Mouse (Mus musculus) colon, adult 2 months (tissue): Measurements from ENCODE around the gene Hspbap1. TPM values are rescaled to one million over a fixed set of nuclear protein-coding genes. Genes with fewer than 3 reads are reported as not detected.

Source experiments
- polyA plus RNA-seq: library from polyadenylated mRNA; depleted of rRNA; stranded (reverse); fragments of >200 nt; gene quantifications from 2 replicates; pipeline ENCODE4 v1.2.3, GENCODE M21; 2012; rRNA removed

Hspbap1 gene
- 3.6 and 4.3 TPM in 2 replicates for polyA plus RNA-seq

DNA sequence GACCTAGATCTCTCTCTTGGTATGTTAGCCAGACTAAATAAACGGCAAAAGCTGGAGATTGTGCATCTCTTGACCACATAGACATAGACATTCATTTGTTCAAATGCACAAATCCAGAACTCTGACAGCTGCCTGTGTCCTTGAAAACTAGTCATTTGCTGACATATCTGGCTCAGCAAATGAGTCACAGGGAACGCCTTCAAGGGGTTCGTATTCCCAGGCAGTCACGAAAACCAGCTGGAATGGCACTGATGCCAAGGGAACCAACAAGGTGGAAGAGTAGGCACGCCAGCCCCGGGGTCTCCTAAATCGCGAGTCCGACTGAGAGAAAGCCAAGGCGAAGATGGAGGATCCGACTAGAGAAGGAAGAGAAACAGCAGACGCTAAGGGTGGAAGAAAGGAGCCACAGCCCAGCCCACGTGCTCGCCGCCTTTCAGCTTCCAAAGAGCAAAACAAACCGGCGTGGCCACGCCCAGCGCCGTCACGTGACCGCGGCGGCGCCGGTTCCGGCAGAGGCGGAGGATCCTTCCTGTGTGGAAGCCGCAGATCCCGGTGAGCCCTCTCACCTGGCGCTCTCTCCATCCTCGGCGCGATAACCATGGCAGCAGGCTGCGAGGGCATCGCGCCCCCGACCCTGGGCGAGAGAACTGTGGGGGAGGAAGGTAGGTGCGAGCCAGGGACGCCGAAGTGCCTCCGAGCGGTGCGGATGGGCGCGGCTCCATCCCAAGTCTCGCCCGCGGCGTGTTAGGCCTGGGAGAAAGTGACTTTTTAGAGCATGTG, at the start of gene Hspbap1:
Hspbap1 (plus strand) TSS at position 498 of the 780 bp plus-strand sequence.

DNA sequence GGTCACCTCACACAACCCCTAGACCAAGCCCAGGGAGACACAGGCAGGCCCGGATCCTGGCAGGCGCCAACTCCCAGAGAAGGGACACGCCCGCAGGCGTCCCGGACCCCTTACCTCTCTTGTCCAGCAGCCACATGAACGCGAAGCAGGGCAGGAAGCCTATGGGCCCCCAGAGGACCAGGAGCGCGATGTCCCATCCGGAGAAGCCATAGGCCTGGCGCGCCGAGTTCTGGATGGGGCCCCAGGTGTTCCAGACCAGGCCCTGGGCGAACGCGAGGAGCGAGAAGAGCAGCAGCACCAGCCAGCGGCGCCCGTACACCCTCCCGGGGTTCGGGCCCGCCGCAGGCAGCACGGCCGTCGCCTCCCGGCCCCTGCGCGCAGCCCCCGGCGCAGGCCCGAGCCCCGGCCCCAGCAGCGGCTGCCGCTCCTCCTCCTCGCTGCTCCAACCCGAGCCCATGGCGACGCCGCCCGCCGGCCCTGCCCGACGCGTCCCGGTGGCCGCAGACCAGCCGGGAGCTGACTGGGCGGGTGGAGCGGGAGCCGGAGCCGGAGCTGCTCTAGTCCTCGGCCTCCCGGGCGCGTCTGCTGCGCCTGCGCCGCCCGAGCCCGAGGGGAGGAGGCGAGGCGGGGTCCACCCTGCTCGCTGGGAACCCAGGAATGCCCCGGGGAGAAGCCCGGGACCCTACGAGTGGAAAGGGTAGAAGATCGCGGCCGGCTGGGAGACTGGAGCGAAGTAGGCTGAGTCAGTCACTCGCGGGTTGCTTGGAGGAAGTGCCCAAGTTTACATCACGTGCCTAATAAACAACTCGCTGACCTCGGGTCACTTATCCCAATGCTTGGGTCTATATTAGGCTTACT, 1.2 kb upstream of the Hspbap1 start, which contains the start of gene Dirc2:
Dirc2 (minus strand) TSS at position 572 of the 858 bp plus-strand sequence.

DNA sequence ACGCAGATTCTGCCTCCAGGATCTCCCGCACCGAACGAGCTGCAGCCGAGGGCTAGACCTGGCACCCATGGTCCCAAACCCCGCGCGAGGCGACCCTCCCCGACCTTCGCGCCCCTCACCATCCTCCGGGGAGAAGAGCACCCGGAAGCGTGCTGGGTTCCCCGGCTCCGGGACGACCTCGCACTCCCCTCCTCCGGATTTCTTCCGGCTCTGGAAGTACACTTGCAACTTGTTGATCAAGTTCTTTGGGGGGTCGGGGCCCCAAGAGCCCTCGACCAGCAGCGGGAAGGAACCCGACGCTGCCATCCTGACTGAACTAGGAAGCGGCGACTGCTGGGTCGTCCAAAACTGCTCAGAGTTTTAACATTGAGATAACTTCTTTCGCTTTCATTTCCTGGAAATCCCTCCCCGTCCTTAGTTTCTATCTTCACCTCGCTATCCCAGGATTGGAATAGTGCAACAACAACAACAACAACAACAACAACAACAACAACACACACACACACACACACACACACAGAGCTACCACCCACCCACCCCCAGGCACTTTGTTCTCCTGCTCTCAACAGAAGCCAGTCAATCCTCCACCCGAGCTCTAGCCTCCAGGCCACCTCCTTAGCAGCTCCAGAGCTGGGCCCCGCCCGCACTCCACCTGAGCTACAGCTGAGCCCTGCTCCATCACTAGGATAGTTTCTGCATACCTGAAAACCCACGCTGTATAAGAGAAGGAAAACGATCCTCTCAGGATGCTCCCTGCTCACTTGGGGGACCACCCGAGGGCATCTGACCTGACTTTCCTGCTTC, 101.1 kb downstream of the Hspbap1 start, which contains the start of gene Parp14:
Parp14 (minus strand) TSS at position 497 of the 804 bp plus-strand sequence.

Other genes starting within 250 kb of the Hspbap1 start
- gene Sema5b, start 229.2 kb upstream of the Hspbap1 start, polyA plus RNA-seq, result 1.3 and 1.6 TPM in 2 replicates
- 51.1 and 69.7 TPM in 2 replicates for gene Dirc2, start 1.0 kb upstream of the Hspbap1 start, polyA plus RNA-seq
- gene Parp14, start 101.2 kb downstream of the Hspbap1 start, polyA plus RNA-seq, result 4.2 and 5.5 TPM in 2 replicates
- gene Parp9, start 168.1 kb downstream of the Hspbap1 start, polyA plus RNA-seq, result 5.6 TPM in 2 replicates
- 7.6 and 8.2 TPM in 2 replicates for gene Dtx3l, start 168.8 kb downstream of the Hspbap1 start, polyA plus RNA-seq
- 3.3 and 3.7 TPM in 2 replicates for gene Kpna1, start 208.4 kb downstream of the Hspbap1 start, polyA plus RNA-seq